Mouse (Mus musculus) frontal cortex, postnatal 10 days (tissue): ENCODE data around the gene Bnip3.
A peak's percentile ranks its signal among the peaks of the same experiment; 100 is the strongest.

Experiments
- DNase-seq, 2 experiments: peaks; one replicate each; pipeline ENCODE4 v3.0.0; 2022; ENCODE audit warnings: low spot score in 2 of 2, mixed read lengths in 1 of 2

Gene Bnip3

DNA sequence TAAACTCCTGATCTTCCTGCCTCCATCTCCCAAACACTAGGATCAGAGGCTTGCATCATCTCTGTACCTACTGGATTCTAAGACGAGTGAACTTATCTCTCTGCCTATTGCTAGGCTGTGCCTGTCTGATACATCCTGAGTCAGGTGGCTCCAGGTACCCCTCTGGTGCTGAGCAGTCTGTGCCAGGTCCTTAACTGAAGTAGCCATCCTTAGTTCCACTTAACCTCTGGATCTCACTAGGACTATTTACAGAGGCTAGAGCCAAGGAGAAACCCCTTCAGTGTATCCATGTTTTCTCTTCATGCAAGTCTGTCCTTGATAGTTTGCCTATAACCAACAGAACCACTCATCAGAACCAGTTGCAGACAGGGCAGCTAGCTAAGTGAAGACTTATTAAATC, 2.9 kb downstream of the Bnip3 start:
- no peak for DNase-seq

DNA sequence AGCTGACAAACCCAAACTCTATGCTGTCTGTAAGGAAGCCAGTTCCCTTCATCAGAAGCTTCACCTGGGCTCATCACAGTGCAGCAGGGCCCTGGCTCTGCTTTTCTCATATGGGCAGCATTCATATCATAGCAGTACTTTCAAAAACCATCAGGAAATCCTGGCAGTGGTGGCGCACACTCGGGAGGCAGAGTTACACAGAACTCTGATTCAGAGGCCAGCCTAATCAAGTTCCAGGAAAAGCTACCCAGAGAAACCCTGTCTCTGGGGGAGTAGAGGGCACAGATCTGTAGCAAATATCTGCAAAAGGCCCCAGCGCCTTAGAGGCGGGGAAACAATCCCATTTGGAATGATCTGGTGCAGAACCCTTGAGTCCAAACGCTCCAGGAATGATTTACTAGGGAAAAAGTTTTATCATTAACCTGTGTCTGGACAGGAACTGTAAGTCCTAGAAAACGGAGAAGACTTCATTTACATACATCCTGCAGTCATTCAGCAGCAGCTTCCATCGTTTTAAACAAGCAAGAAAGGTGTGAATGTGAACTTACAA, 5.4 kb downstream of the Bnip3 start:
- no peak for DNase-seq

GRCm38 (mm10) chr7:138898743-138899142, 10.6 kb downstream of the Bnip3 start:
- DNase-seq: no peak

GRCm38 (mm10) chr7:138898122-138898521, 11.2 kb downstream of the Bnip3 start:
- no peak for DNase-seq

DNA sequence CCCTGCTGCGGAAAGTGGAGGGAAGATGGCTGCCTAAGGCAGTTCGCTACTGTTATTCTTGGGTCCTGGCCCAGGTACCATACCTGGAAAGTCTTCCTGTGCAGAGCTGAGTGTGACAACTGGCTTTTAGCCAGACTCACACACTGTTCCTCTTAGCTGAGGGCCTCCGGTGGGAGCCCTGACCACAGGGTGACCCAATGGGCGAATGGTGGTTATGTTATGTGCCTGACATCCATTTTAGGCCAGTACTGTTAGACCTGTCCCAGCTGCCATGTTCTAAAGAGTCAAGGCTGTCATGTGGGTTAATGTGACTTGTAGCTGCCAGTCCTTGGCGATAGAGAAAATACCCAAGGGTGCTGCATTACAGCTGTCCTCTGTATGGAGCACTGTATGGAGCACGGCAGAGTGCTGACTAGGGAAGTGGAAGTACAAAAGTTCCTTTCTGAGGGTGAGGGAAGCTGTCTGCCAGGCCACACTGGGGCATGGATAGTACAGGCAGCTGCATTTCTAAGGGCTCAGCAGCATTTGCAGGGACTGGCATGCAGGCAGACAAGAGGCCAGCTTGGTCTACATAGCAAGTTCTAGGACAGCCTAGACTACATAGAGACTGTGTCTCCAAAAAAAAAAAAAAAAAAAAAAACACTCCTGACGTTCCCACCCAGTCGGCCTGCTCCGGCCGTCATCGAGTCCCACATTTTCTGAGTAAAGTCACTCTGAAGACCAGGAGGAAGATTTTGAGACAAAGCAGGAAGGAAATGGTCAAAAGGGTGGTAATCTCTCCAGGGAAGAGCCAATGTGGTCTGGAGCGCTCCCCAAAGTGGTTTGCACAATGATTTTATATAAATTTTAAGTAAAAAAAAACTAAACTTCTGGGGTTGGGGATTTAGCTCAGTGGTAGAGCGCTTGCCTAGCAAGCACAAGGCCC, 23.7 kb downstream of the Bnip3 start:
- no peak for DNase-seq

DNA sequence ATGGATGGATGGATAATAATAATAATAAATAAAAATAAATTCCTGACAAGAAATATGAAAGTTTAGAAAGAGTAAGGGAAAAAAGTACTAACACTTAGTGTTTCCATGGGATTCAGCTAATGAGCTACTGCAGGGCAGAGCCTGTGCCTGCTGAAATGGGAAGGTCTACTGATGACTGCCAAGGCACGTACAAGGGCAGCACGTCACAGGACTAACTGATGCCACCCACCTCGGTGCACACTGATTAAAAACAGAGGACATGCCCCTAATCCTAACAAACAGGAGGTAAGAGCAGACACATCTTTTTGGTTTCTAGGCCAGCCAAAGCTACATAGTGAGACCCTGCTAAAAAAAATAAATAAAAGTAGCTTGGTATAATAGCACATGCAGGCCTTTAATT, 25.6 kb downstream of the Bnip3 start:
- DNase-seq: no peak

GRCm38 (mm10) chr7:138875031-138875430, 34.3 kb downstream of the Bnip3 start:
- no peak for DNase-seq

DNA sequence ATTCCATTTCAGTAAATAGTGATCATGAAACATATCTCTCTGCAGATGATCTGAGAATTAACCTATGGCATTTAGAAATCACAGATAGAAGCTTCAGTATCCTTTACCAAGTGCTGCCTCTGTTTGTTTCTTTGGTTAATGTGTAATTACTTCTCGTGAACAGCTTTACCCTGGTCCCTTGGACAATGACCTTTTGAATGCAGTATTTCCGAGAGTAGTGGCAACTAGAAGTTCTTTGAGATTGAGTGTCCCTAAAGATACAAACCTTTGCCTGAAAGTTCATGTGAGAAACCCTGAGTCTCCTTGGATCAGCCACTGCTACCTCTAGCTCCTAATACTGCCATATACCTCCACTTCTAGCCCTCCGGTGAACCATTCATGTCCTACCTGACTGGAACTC, 36.4 kb downstream of the Bnip3 start:
- no peak for DNase-seq

DNA sequence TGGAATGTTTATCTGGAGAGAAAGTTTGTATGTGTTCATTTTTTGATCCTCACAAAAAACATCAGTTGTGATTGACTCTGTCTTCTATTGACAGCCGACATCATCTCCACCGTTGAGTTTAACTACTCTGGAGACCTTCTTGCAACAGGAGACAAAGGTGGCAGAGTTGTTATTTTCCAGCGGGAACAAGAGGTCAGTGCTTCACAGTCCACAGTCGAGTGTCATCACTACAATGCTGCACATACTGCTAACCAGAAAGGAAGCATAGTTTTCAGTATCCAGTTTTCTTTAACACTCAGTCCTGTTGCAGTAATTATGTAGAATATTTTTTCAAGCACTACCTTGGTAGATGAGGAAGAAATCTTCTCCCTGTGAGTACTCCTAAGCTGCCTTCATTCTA, 41.0 kb downstream of the Bnip3 start:
- no peak for DNase-seq

DNA sequence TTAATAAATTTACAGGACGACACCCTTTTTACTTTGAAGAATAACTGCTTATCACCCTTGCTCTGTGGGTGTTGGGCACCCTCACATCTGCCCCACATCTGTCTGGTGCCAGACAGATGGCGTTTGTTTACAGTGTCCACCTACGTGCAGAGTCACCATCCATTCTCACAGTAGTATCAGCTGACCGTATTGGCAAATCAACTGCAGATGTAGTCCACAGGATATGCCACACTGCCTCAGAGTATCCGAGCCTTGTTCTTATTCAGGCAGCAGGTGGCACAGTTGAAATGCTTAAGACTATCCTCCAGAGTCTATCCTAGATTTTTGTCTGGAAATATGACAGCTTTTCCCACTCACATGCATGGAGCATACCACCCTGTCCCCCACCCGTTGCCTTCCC, 42.0 kb downstream of the Bnip3 start:
- no peak for DNase-seq

DNA sequence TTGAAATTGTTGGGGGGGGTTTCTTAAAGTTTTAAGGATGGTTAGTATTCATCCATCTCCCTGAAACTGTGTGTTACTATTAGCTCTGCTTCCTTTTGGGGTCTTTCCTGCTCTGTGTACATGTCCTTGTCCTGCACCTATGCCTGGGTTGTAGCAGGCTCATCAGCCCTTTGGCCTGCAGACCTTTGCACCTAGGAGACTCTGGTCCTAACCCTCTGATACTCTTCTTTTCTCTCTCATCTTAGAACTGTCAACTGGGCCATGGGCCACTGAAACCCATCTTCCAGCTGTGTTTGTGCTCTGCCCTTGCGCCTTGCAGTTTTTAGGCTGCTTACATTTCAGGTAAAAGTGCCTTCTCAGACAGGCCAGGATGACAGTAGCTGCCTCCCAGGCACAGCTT, 44.5 kb downstream of the Bnip3 start:
- no peak for DNase-seq

DNA sequence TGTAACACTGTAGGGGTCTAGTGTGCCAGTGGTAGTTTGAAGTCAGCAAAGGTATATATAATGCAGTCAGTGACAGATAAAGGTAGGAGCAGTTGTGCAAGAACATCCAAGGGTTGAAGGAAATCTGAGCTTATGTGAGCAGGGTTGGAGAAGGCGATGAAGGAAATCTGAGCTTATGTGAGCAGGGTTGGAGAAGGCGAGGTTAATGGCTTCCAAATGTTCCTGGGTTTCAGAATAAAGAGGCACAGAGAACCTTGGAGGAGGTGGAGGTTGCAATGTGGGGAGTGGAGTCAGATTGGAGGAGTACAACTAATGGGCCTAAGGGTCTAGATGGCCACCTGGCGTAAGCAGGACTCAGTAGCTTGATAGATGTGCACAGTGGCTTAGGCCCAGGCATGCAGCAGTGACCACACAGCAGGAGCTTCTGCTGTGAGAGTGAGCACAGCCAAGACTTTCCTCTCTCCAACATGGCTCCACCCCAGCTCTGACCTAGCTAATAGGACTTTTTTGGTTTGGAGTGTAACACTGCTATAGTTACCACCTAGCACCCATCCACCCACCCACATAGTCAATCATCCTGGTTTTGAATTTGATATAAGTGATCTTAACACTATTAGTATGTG, 45.3 kb downstream of the Bnip3 start:
- DNase-seq: no peak

- DNase-seq: no peak
Observed at GRCm38 (mm10) chr7:138856670-138857069, 52.6 kb downstream of the Bnip3 start.

- DNase-seq: no peak
Observed at GRCm38 (mm10) chr7:138854201-138854600, 55.1 kb downstream of the Bnip3 start.

GRCm38 (mm10) chr7:138853417-138854031, 55.8 kb downstream of the Bnip3 start:
- no peak for DNase-seq

DNA sequence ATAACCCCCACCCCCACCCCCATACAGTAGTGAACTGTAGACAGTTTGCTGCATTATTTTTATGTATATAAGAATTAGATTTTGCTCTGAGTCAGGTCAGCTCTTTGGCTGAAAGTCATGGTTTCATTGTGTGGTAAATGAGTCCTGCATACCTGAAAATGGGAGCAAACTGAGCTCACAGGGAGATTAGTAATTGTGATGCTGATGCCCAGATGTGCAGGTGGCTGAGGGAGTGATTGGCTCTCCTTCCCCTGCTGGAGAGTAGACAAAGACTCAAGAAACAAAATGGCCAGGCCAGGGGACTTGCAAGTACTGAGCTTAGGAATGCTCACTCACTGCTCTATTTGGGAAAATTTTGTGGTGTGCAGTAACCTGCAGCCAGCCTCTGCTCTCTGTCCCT, 59.2 kb downstream of the Bnip3 start:
- DNase-seq: no peak

DNA sequence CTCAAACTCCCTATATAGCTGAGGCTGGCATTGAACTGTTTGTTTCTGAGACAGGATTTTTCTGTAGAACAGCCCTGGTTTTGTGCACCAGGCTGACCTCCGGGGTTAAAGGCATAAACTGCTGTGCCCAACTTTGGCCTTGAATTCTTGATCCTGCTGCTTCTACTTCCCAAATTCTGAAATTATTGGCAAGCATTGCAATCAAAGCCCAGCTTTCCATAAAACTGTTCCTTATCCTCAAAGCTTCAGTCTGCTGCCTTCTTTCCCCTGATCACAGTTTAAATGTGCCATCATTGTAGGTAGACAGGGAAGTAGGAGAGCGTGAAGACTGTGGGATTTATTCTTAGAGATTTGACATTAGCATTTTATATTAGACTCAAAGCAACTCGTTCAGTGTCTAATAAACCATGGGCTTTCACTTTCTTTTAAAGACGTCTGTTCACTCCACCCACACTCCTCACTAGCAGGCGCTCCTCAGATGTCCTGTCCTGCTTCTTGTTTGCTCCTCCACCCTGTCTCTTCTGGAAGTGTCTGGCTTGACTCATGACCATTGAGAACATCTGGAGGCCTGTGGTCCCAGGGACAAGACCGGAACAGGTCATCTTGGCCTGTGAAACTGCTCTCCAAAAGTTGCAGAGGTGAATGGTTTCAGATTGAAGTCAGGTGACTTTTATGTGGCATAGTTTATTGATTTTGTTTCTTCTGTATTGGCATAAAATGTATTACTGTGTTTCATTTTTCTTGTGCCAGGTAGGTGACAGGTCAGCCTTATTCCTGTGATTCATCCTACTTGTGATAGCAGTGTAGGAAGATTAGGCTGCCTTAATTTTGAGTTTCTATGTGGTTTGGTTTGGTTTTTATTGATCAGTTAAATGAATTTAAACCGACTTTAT, 61.0 kb downstream of the Bnip3 start:
- DNase-seq: no peak

DNA sequence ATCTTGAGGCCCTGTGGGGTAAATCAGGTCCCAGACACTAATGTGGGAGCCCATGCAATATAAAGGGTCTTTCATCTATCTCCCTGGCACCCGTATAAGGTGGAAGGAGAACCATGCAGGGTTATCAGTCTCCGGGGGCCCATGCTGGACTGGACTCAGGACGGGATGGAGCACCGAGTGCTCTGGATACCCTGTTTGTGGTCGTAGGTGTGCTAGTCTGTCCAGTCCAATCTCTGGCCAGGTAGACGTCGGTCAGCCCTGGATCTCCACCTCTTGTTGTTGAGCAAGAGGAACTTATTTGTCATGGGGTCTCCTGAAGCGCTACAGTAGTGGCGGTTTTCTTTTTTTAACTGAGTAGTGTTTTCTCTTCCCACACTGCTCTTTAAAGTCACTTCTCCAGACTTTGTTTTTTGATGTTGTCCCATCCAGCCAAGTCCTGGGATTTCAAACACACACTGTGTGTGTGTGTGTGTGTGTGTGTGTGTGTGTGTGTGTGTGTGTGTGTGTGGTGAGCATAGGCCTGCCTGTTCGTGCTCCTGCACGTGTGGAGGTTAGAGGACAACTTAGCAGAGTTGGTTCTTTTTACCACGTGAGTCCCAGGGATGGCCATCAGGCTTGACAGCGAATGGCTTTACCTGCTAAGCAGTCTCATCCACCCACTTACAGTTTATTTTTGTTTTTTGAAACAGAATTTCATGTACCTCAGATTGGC, 61.8 kb downstream of the Bnip3 start:
- DNase-seq: no peak

- DNase-seq: peak in 1 of 2 experiments; percentile 21
Observed at GRCm38 (mm10) chr7:138846502-138846991, 62.8 kb downstream of the Bnip3 start.

GRCm38 (mm10) chr7:138845544-138846391, 63.6 kb downstream of the Bnip3 start, which contains the start of the genes Ppp2r2d and Mapk1ip1:
TSS of gene Ppp2r2d (plus strand) at chr7:138846079.
TSS of gene Mapk1ip1 (minus strand) at chr7:138846273.
- DNase-seq: peak; percentile 93 to 96
